In the genomic region with DNA sequence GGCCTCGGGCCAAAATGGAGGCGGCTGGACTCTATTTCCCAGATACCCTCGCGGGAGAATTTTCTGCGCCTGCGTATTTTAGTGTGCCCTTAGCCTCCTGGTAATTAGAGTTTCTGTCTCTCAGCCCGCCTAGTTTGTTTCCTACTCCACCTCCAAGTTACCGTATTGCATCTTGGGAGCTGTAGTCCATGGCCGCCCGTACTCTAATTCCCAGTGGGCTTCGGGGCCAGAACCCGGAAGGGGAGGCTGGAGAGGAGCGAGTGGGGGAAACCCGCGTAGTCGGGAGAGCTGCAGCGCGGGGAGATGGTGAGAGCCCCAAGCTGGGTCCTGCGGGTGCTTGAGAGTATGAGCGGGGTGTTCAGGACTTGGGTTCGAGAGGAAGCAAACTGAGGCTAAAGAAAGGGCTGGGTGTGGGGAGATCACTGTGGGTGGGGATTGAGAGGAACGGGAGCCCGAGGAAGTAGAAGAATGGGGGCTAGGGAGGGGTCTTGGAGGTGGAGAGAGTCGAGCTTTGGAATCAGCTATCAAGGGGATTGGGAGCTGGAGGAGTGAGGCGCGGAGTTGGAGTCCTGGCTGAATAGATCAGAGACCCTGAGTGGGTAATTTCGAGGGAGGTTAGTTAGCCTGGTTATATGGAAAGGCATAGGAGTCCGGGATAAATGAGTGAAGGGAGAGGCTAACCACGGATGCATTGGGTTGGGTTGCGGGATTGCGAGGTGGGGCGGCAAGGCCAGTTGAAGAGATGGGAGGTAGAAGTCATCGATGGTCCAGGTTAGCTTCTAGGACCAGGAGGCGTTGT, we compare ENCODE assay signal across 8 mouse cellular contexts. TPM values are rescaled to one million over a fixed set of nuclear protein-coding genes. Genes with fewer than 3 reads are reported as not detected.
DNase-seq lines count a peak whose midpoint lies in the region; ATAC-seq and TF ChIP-seq lines count a peak whose summit lies in the region.

A gene (plus strand): TSS at position 229 of the 799 bp plus-strand sequence.

- no peaks in the 10 kb centered on the region for H3K36me3 ChIP-seq in embryonic facial prominence, embryonic 13.5 days
- H3K36me3 ChIP-seq in kidney, adult 2 months (ENCODE audit: control insufficient read depth, insufficient read depth, low read length): no peaks in the 10 kb centered on the region
- no peaks in the 10 kb centered on the region for H3K36me3 ChIP-seq in limb, embryonic 12.5 days
- no peaks in the 10 kb centered on the region for H3K36me3 ChIP-seq in midbrain, embryonic 15.5 days (replicated peaks)
- no peaks in the 10 kb centered on the region for H3K36me3 ChIP-seq in spleen, adult 2 months (ENCODE audit: control insufficient read depth, insufficient read depth, low read length)

- DNase-seq in 3134 (ENCODE audit: extremely low read depth, insufficient read length, low spot score): peak; percentile 83
- peak; percentile 93 for DNase-seq in adrenal gland, postnatal 36 days
- DNase-seq in heart, adult 18-20 months: peak; percentile 96 to 98
- DNase-seq in kidney, adult 2 months: peak; percentile 98
- peak; percentile 93 to 96 for DNase-seq in spleen, adult 2 months (ENCODE audit: low read depth in 1 of 2, low spot score in 2 of 2)

- H3K4me2 ChIP-seq in embryonic facial prominence, embryonic 13.5 days: peak within 1 kb of the TSS; percentile 90
- peak within 1 kb of the TSS; percentile 87 for H3K4me2 ChIP-seq in limb, embryonic 12.5 days
- peak within 1 kb of the TSS; percentile 68 for H3K4me2 ChIP-seq in midbrain, embryonic 15.5 days

- peaks cover 23% of the 10 kb centered on the region for H3K4me1 ChIP-seq in embryonic facial prominence, embryonic 13.5 days
- peaks cover 26% of the 10 kb centered on the region for H3K4me1 ChIP-seq in kidney, adult 2 months (ENCODE audit: control insufficient read depth, insufficient read depth, low read length)
- peaks cover 15% of the 10 kb centered on the region for H3K4me1 ChIP-seq in limb, embryonic 12.5 days (replicated peaks)
- H3K4me1 ChIP-seq in midbrain, embryonic 15.5 days: peaks cover 28% of the 10 kb centered on the region
- peaks cover 5% of the 10 kb centered on the region for H3K4me1 ChIP-seq in spleen, adult 2 months (ENCODE audit: control insufficient read depth, insufficient read depth, insufficient read length)

- H3K9me3 ChIP-seq in embryonic facial prominence, embryonic 13.5 days: no peaks in the 10 kb centered on the region; the same call in 1 of the 2 replicates
- H3K9me3 ChIP-seq in limb, embryonic 12.5 days: peaks cover 11% of the 10 kb centered on the region; the same call in 1 of the 2 replicates
- no peaks in the 10 kb centered on the region for H3K9me3 ChIP-seq in midbrain, embryonic 15.5 days

- H3K4me3 ChIP-seq in embryonic facial prominence, embryonic 13.5 days: peak within 1 kb of the TSS; percentile 72
- peak within 1 kb of the TSS; percentile 91 for H3K4me3 ChIP-seq in kidney, adult 2 months (ENCODE audit: insufficient read depth, low read depth, low read length)
- peak within 1 kb of the TSS; percentile 68 for H3K4me3 ChIP-seq in limb, embryonic 12.5 days (replicated peaks)
- peak within 1 kb of the TSS; percentile 72 for H3K4me3 ChIP-seq in midbrain, embryonic 15.5 days
- H3K4me3 ChIP-seq in spleen, adult 2 months (ENCODE audit: extremely low read depth, insufficient read depth, insufficient read length): peak within 1 kb of the TSS; percentile 84

- 2% methylated on average over 34 of the region's 34 CpGs for WGBS in embryonic facial prominence, embryonic 13.5 days
- WGBS in kidney, adult 2 months: 2% methylated on average over 34 of the region's 34 CpGs
- WGBS in limb, embryonic 12.5 days: 3% methylated on average over 34 of the region's 34 CpGs
- 3% methylated on average over 34 of the region's 34 CpGs for WGBS in midbrain, embryonic 15.5 days
- under 1% methylated on average over 34 of the region's 34 CpGs for WGBS in spleen, adult 2 months

- H3K9ac ChIP-seq in embryonic facial prominence, embryonic 13.5 days: peak within 1 kb of the TSS; percentile 85
- H3K9ac ChIP-seq in limb, embryonic 12.5 days (replicated peaks): peak within 1 kb of the TSS; percentile 80
- H3K9ac ChIP-seq in midbrain, embryonic 15.5 days: peak within 1 kb of the TSS; percentile 69

- ATAC-seq in embryonic facial prominence, embryonic 13.5 days (ENCODE audit: insufficient number of reproducible peaks, insufficient read depth, low FRiP score, low TSS enrichment, low read depth): peak; percentile 95
- ATAC-seq in limb, embryonic 12.5 days (ENCODE audit: insufficient number of reproducible peaks, insufficient read depth, low FRiP score, low TSS enrichment, low read depth): peak; percentile 92
- ATAC-seq in midbrain, embryonic 15.5 days (replicated peaks): peak; percentile 93

- no peak for TF ChIP-seq CTCF in kidney, adult 2 months (conservative IDR thresholded peaks at IDR 0.05; ENCODE audit: insufficient read depth, insufficient read length, low read depth, low read length)
- TF ChIP-seq CTCF in spleen, adult 2 months (IDR thresholded peaks at IDR 0.05; ENCODE audit: extremely low read depth, insufficient read depth, insufficient read length, insufficient replicate concordance): no peak

- H3K27ac ChIP-seq in embryonic facial prominence, embryonic 13.5 days: peak within 1 kb of the TSS; percentile 44; the same call in 1 of the 2 replicates
- 0 out of 2 replicates have a peak within 1 kb of the TSS, but pooled peaks have one; percentile 22 for H3K27ac ChIP-seq in kidney, adult 2 months (ENCODE audit: insufficient read depth, low read depth, low read length)
- H3K27ac ChIP-seq in limb, embryonic 12.5 days: no peak within 1 kb of the TSS
- peak within 1 kb of the TSS; percentile 70 for H3K27ac ChIP-seq in midbrain, embryonic 15.5 days
- peak within 1 kb of the TSS; percentile 34; the same call in 1 of the 2 replicates for H3K27ac ChIP-seq in spleen, adult 2 months (ENCODE audit: insufficient read depth, low read length)

- peaks cover 7% of the 10 kb centered on the region; the same call in 1 of the 2 replicates for H3K27me3 ChIP-seq in embryonic facial prominence, embryonic 13.5 days
- no peaks in the 10 kb centered on the region for H3K27me3 ChIP-seq in kidney, adult 2 months (replicated peaks; ENCODE audit: control insufficient read depth, insufficient read depth, low read length)
- peaks cover 6% of the 10 kb centered on the region; the same call in 1 of the 2 replicates for H3K27me3 ChIP-seq in limb, embryonic 12.5 days
- no peaks in the 10 kb centered on the region for H3K27me3 ChIP-seq in midbrain, embryonic 15.5 days (replicated peaks)
- 0 out of 2 replicates have a peak, but pooled peaks cover 4% of the 10 kb centered on the region for H3K27me3 ChIP-seq in spleen, adult 2 months (ENCODE audit: control insufficient read depth, insufficient read depth, low read length)

- TF ChIP-seq POLR2A in kidney, adult 2 months (IDR thresholded peaks at IDR 0.05; ENCODE audit: low read depth, low read length): peak; percentile 76
- TF ChIP-seq POLR2A in spleen, adult 2 months (IDR thresholded peaks at IDR 0.05; ENCODE audit: low read depth, low read length): peak; percentile 90

RNA-seq across cellular contexts. Expression of the gene that starts here (rescaled TPM):
- 10 to 100 TPM; 11.5 to 13.1 TPM for total RNA-seq in adrenal gland, postnatal 36 days (2021)
- polyA plus RNA-seq in embryonic facial prominence, embryonic 13.5 days (2015; fragmentation: Nextera tagmentation; extraction: Ambion mirVana): 15.3 and 16.6 TPM in 2 replicates
- total RNA-seq in heart, adult 18-20 months (2021): 1 to 10 TPM; 5.5 to 5.7 TPM
- 9.2 and 9.5 TPM in 2 replicates for polyA plus RNA-seq in kidney, adult 2 months (2012; rRNA removed)
- polyA plus RNA-seq in limb, embryonic 12.5 days (2016; fragmentation: Nextera tagmentation; extraction: Ambion mirVana): 19.3 and 19.6 TPM in 2 replicates
- 21.1 and 21.4 TPM in 2 replicates for polyA plus RNA-seq in midbrain, embryonic 15.5 days (2015; fragmentation: Nextera tagmentation; extraction: Ambion mirVana)
- polyA plus RNA-seq in spleen, adult 2 months (2012; rRNA removed): 15.4 and 16.5 TPM in 2 replicates
